Mouse (Mus musculus) lung, postnatal 4 days (tissue): Measurements from ENCODE around the gene Angpt4.

ENCODE experiments used
- DNase-seq, 2 experiments: peaks; one replicate each; pipeline ENCODE4 v3.0.0; 2021

Angpt4 gene

GRCm38 (mm10) chr2:151916061-151916831 is 5.2 kb downstream of the Angpt4 start:
- peak; percentile 25 to 71 for DNase-seq

DNA sequence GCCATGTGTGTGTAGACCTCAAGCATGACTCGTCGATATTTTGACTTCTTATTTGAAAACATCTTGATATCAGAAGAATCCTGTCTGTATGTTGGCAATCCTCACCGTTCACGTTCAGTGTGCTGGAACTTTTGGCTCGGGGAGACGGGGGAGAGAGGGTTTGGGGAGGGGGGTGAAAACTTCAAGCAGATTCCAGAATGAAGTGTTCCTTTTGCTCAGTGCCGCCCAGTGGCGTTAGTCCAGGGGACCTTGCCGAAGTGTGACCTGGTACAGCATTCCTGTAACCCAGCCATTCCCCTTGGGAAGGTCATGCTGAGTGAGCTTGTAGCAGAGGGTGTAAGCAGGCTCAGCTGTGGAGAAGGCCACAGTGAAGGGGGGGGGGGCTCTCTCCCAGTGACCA is 8.1 kb downstream of the Angpt4 start:
- peak in 1 of 2 experiments; percentile 47 for DNase-seq

GRCm38 (mm10) chr2:151921068-151921467 is 10.1 kb downstream of the Angpt4 start:
- no peak for DNase-seq

DNA sequence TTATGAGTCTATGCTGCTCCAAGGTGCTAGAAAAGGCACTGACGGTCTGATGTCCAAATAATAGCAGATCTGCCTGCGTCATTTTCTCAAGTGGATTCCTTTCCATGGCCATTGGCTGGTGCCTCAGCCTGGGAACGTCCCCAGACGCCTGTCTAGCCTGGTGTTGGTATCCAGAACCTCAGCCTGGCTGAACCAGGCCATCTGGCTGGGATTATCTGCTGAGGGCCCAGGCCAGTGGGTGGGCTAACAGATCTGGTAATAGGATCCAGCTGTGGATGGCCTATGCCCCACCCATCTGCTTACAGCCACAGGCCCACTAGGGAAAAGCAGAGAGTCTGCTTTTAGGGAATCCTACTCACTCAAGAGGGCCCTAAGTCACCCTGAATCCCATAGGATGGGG is 10.6 kb downstream of the Angpt4 start:
- DNase-seq = peak; percentile 24 to 76

DNA sequence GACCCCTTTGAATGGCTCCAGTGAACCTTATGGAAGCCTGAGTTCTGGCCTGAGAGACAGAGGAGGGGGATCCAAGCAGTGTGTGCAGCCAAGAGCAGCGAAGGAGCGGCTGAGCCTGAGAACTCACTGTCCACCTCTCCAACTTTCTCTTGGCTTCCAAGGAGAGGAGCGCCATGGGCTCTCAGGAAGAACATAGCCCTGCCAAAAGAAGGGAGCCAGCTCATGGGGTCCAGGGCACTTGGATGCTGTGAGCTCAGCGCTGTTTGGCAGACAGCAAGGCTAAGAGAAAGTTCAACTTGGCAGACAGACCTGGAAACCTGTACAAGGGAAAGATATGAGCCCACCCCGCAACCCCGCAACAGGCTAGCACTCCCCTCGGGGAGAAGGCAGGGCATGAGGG is 13.3 kb downstream of the Angpt4 start:
- no peak for DNase-seq

DNA sequence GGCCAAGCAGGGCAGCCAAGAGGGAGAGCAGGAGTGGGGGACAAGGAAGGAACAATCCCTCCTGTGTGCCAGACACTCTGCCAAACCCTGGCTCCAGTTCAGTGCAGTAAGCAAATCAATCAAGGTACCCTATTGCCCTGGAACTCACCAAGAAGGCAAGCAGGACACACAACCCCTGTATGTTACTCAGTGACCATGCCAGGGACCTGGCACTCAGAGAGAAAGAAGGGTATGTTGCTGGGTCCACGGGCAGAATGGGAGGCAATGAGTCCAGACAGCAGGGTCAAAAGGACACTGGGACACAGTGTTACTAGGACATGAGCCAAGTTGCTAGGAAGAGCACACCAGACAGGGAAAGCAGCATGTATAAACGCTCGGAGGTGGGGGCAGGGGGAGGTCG is 14.7 kb downstream of the Angpt4 start:
- no peak for DNase-seq

DNA sequence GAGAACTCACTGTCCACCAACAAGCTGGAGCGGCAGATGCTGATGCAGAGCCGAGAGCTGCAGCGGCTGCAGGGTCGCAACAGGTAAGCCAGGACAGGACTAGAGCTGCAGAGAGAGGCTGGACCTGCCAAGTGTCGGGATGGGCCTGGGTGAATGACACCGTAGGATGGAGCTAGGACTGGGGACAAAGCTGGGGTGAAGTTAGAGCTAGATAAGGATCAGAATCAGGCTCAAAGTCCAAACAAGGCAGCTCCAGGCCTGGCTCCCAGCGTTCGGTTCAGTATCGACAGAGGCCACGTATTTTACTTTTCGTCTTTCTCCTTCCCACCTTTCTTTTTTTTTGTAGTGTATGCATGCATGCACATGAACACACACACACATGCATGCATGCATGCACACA is 16.1 kb downstream of the Angpt4 start:
- DNase-seq = no peak

DNA sequence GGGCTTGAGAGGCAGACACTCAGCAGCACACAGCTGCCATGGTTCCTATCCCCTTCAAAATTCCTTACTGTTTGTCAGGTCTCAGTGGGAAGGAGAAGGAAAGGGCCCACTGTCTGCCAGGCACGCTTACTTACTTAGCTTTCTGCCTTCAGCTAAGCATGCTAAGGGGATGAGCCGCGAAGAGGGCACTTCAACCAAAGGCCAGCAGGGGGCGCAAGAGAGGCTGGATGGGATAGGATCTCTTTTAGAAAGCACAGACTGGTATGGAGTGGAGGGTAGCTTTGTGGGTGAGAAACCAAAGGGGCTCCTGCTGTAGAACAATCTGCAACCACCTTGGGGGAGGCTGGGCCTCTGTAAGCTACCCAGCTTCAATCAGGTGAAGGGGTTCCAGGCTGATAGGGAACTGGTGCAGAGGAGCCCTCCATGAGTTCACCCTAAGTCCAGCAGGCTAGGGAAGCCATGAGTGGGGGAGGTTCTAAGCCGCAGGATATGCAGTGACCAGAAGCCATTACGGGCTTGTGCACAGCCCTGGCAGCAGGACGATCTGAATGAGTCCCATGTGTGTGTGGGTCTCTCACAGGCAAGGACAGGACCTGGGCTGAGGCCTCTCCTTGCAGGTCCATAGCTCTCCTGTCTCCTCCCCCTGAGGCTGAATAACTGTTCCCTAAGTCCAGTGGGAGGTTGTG is 19.5 kb downstream of the Angpt4 start:
- DNase-seq = peak; percentile 72 to 88

- DNase-seq = peak in 1 of 2 experiments; percentile 36
Measured at GRCm38 (mm10) chr2:151937893-151938292, 26.9 kb downstream of the Angpt4 start.

DNA sequence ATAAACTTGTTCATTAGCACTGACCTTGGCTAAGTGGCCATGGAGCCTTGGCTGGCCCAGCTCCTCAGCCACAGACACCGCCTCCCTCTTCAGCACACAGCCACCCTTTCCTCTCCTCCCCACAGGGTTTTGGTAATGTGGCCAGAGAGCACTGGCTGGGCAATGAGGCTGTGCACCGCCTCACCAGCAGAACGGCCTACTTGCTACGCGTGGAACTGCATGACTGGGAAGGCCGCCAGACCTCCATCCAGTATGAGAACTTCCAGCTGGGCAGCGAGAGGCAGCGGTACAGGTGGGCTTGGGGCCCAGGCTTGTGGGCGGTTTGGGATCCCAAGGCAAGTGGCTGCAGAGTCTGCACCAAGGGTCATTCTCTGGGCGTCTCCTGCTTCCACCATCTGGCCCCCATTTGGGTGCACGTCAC is 27.8 kb downstream of the Angpt4 start:
- peak in 1 of 2 experiments; percentile 62 for DNase-seq

DNA sequence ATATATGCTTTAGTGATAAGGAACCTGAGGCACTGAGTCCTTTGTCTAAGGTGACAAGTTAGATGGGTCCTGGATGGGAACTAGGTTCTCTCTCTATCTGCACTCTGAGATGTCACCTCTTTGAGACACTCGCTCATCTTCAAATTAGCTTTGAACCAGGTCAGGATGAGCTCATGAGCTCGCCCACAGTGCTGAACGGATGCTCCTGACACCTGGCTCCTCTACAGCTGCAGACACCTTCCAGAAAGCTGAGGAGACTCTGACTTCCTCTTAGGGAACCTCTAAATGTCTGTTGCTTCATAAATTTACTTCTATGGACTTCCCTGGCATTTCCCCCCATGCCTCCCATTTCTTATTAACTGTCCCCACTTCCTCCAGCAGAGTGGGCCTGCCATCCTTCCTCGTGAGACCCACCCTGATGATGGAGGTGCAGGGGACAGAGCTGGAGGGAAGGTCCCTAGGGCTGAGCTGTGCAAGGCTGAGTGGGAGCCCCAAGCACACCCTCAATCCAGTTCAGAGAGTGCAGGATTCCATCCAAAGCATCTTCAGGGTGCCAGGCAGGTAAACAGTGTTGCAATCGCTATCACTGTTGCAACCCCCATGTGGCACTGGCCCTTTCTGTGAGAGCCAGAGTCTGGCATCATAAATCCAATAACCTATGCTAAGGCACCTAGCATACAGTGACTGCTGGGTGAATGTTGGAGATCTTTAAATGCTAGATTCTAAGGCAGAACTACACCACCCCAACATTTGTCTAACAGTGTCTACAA is 28.8 kb downstream of the Angpt4 start:
- no peak for DNase-seq

DNA sequence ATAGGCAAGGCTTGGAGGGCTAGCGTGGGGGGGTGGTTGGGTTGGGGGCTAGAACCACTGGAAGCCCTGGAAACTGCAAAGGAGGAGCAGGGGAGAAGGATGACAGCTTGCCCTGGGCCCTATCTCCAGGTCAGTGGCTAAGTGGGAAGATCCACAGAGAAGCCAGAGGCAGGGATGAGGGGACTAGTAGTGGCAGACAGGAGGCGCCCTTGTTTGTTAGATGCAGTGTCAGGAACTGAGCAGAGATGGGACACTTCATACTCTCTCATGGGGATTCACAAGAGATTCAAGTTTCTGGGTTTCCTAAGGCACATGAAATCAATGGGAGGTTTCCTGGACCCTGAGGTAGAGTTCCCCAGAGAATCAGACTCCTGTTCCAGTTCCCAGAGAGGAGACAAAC is 30.3 kb downstream of the Angpt4 start:
- peak in 1 of 2 experiments; percentile 57 for DNase-seq

DNA sequence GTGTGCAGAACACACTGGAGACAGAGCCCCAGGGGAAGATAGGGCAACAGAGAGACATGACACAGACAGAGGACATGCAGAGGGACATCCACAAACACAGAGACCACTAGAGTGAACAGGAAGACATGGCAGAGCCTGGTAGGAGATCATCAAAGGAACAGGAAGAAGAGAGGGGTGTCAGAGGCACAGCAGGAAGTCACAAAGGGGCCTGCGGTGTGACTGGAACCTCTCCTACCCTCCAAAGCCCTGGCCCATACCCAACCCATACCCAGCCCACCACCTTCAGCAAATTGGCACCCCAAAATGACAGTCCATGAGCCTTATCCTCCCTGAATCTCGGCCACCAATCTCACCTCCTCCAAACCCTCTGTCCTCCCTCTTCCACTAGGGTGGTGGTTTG is 33.1 kb downstream of the Angpt4 start:
- DNase-seq = no peak

DNA sequence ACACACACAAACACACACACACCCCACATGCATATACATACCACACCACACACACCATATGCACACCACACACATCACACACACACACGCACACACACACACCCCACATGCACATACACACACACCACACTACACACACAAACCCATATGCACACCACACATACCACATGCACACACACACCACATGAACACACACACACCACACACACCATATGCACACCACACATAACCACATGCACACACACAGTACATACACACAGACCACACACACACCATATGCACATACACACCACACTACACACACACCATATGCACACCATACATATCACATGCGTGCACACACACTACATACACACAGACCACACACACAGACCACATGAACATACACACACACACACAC is 36.6 kb downstream of the Angpt4 start:
- DNase-seq = no peak

DNA sequence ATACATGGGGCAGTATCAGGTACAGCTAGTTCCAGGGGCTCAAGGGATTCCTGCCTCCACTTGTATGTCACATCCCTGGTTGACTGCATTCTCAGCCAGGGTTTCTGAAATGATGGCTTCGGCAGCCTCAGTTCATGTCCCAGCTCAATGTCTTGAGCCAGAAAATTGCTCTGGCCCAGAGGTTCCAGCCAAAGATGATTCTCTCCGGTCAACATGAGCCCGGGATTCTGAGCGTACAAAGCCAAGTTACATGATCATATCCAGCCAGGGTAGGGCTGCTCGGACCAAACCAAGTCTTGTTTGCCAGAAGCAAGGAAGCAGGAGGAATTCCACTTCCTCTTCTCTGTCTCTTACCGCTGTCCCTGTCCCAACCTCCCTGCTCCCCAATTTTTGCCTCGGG is 37.3 kb downstream of the Angpt4 start:
- DNase-seq = no peak

DNA sequence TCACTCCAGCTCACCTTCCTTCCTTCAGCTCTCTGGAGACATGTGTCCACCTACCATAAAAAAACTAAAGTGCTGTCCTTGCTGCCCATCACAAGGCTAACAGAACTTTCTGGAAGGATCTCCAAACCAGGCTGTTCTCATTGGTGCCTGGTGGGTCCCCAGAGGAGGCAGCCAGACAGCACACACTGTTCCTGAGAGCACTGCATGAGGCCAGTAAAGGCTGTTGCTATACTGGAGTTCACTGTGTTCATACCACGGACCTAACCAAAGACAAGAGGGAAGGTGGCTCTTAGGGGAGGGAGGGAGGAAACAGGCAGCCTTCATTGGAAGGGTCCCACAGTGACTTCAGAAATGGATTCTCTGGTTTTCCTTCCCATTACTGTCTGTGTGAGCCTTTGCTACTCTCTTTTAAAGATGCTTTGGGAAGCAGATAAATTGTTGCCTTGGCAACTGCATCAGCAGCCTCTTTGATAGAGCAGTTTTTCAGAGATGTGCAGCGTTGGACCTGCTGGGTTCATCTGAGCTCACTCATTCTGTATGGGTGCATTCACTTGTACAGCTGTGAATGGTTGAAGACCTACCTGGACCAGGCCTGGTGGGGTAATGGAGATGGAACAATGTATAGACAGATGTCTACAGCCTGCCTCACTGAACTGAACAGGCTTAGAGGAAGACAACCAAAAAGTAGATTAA is 38.2 kb downstream of the Angpt4 start:
- DNase-seq = no peak

- no peak for DNase-seq
Measured at GRCm38 (mm10) chr2:151953665-151954064, 42.7 kb downstream of the Angpt4 start.

DNA sequence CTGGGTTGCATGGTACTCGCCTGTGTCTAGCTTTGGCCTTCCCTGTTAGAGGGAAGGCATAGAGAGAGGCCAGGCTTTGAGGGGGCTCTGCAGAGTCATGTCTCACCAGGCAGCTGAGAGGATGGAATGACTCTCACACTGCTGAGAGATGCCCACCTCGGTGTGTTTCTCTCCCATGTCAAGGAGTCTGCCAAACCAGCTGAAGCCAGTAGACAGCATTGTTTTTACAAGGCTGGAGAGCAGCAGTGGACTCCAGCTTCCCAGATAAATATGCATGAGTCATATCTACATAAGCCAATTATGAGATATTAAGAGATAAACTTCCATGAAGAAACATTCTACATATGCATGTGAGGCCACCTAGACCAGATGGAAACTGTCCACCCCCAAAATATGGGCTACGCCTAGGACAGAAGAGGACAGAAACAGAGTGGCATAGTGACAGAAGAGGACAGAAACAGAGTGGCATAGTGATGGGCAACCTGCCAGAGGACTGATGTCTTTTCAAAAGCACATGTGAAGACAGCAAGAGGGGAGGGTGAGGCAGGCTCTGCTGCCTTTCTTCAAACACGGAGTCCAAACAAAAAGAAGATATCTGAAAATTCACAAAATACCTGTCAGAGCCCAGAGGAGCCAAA is 45.6 kb downstream of the Angpt4 start:
- DNase-seq = no peak

DNA sequence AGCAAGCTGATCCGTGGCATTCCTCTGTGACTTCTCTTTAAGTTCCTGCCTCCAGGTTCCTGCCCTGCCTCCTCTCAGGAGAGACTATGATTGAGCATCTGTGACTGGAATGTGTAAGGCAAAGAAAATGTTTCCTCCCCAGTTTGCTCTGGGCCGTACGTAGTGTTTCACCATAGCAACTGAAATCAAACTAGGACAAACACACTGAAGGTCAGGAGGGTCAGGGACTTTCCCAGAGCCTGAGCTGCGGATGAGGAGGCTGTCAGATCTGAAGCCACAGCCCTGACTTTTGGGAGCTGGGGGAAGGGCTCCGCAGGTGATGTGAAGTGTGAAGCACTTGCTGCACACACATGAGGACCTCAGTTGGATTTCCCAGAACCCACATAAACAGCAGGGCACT is 48.3 kb downstream of the Angpt4 start:
- peak in 1 of 2 experiments; percentile 64 for DNase-seq

DNA sequence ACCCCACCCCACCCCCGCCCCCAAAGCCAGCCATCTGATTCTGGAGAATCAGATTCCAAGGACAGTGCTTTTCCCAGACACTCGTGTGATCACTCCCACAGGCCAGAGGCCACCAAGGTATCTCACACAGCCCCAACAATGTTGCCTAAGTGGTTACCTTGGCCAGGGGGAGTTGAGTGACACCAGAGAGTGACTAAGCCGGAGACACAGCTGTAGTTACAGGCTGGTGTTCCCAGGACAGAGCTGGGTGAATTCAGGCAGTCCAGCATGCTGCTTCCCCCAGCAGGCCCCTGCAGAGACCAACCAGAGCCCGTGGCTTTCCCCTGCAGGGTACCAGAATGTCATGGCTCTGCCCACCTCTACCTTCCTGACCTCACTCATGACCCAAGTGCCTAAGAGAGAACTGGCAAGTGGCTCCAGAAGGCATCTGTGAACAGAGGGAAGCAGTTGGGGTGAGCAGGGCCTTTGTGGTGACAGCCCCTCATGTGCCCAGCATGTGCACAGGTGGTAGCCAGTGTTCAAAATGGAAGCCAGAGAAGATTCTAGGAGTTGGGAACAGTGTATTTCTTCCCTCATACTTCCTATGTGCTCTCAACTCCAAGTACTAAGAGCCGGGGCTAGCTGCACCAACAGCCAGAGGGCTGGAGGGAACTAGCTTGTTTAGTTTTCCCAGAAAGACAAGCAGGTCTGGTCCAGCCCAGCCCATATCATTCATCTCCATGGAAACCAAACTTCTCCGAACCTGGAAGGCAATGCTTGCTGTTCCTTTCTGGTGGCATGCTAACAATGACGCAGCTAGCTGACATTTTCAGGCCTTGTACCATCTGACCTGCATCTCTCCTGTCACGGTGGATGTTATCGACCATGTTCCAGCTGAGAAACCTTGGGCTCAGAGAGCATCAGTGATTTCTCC is 50.5 kb downstream of the Angpt4 start:
- DNase-seq = no peak

- DNase-seq = peak; percentile 82 to 88
Measured at GRCm38 (mm10) chr2:151962474-151962873, 51.5 kb downstream of the Angpt4 start.
